Mouse (Mus musculus) forebrain, embryonic 14.5 days (tissue): ENCODE measurements at regions not wholly inside any gene's neighbourhood (a gene's known extent, or its start where the extent isn't known, plus 50 kb on each side); places are given as distances from the start of the nearest gene placed in this dataset.

Source experiments
- ATAC-seq: fragments of 200-750 bp; cut with Nextera tagmentation; 2 replicates; pipeline ENCODE4 v1.8.0; 2017; ENCODE audit warnings: mild to moderate bottlenecking, moderate library complexity
- DNase-seq: peaks from one replicate; pipeline ENCODE4 v3.0.0-alpha.2; 2015; ENCODE audit warnings: low spot score
- H3K27ac ChIP-seq: fragments of 300-500 bp; sonication (generic); 2 replicates; pipeline ENCODE4 v1.5.1; 2014; ENCODE audit warnings: low read depth, mild to moderate bottlenecking, control low read depth, low read length, moderate library complexity
- H3K27me3 ChIP-seq: fragments of 300-500 bp; sonication (generic); replicated peaks from 2 replicates; pipeline ENCODE4 v1.6.1; 2014; ENCODE audit warnings: low read length, control low read depth, mixed read lengths; ENCODE audit not compliant: control insufficient read depth, insufficient read depth
- H3K36me3 ChIP-seq: fragments of 300-500 bp; sonication (generic); 2 replicates; pipeline ENCODE4 v1.6.1; 2014; ENCODE audit warnings: low read length, control low read depth; ENCODE audit not compliant: control insufficient read depth, insufficient read depth
- H3K4me1 ChIP-seq: fragments of 300-500 bp; sonication (generic); 2 replicates; pipeline ENCODE4 v1.6.1; 2014; ENCODE audit warnings: antibody characterized with exemption, low read length, control low read depth; ENCODE audit not compliant: control insufficient read depth, insufficient read depth
- H3K4me2 ChIP-seq: fragments of 300-500 bp; sonication (generic); 2 replicates; pipeline ENCODE4 v1.6.1; 2014; ENCODE audit warnings: mild to moderate bottlenecking, control low read depth, low read length
- H3K4me3 ChIP-seq: fragments of 300-500 bp; sonication (generic); 2 replicates; pipeline ENCODE4 v1.5.1; 2014; ENCODE audit warnings: low read depth, low read length, control low read depth
- H3K9ac ChIP-seq: fragments of 300-500 bp; sonication (generic); 2 replicates; pipeline ENCODE4 v1.6.1; 2014; ENCODE audit warnings: mild to moderate bottlenecking, low read length, control low read depth, moderate library complexity
- H3K9me3 ChIP-seq: fragments of 300-500 bp; sonication (generic); replicated peaks from 2 replicates; pipeline ENCODE4 v1.6.1; 2016; ENCODE audit warnings: low read length, control low read depth, mixed read lengths; ENCODE audit not compliant: control insufficient read depth
- WGBS: fragments of 180-500 bp; shearing (Covaris S2); extraction: QIAGEN DNeasy Blood & Tissue Kit; methylation state at CpG from one replicate; pipeline ENCODE4 v1.1.7; 2014; 5-methylcytosine and 5-hydroxymethylcytosine counted together

DNA sequence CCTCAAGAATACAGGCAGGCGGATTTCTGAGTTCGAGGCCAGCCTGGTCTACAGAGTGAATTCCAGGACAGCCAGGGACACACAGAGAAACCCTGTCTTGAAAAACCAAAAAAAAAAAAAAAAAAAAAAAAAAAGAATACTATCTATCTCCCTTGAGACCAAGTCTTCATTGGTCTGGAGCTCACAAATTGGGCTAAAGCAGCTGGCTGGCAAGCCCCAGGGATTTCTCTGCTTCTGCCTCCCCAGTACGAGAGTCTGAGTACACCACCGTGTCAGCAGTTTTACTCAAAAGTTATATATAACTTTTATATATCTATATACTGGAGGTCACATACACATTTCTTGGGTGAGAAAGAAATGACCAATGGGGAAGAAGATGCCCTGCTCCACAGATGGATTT is 229.2 kb downstream of the Zfp36l1 start:
- ATAC-seq (no peak), DNase-seq (no peak)
- Histone ChIP-seq H3K27ac (no peak overlapping the region), H3K27me3 (no peaks in the 10 kb centered on the region), H3K4me1 (peaks cover 29% of the 10 kb centered on the region), H3K4me3 (no peak overlapping the region), H3K9ac (no peak overlapping the region), H3K36me3 (no peaks in the 10 kb centered on the region), H3K9me3 (no peaks in the 10 kb centered on the region), H3K4me2 (no peak overlapping the region)
- WGBS, result 98% methylated on average over 4 of the region's 4 CpGs

DNA sequence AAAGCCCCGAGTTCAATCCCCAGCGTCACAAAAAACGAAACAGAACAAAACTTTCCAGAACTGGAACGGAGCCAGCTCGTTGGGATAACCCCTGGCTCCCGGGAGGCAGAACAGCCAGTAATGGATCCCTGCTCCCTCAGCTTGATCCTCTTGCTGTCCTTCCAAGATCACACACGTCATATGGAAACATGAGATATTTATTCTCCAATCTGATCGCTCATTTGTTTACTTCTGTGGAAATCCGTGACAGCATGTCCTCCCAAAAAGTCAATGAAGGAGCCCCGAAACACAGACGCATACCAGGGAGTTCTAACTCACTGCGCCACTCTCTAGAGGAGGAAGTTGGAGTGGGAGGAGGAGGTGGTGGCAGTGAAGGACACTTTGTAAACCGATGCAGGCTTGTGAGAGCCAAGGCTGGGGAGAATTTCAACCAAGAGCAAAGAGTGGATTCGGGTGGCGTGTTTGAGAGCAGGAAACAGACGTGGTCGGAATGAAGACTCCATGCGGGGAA is 232.0 kb downstream of the Zfp36l1 start:
- DNase-seq (peak; percentile 39), ATAC-seq (no peak)
- Histone ChIP-seq H3K27me3 (no peaks in the 10 kb centered on the region), H3K9me3 (no peaks in the 10 kb centered on the region), H3K27ac (peak overlapping the region; percentile 83), H3K4me3 (no peak overlapping the region), H3K4me1 (peaks cover 21% of the 10 kb centered on the region), H3K36me3 (no peaks in the 10 kb centered on the region), H3K4me2 (no peak overlapping the region), H3K9ac (no peak overlapping the region)
- 55% methylated on average over 18 of the region's 18 CpGs for WGBS

DNA sequence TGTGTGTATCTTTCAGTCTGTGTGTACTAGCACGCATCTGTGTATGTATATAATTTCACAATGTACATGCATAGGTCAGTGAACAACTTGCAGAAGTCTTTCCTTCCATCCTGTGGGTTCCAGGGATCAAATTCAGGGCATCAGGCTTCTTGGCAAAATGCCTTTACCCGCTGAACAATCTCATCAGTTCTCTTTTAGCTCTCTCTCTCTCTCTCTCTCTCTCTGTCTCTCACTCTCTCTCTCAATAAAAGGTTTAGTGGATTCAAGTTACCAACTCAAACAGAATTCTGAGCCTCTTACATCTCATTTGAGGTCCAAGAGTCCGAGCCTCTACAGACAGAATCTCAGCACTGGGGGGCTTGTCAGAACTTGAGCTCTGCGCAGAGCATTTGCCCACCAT is 232.5 kb downstream of the Zfp36l1 start:
- ATAC-seq, result 0 out of 2 replicates have a peak, but pooled peaks have one; percentile 3
- 29% methylated on average over 4 of the region's 4 CpGs for WGBS
- DNase-seq, result peak; percentile 58
- Histone ChIP-seq H3K4me2 (no peak overlapping the region), H3K4me3 (no peak overlapping the region), H3K27ac (peak overlapping the region; percentile 83), H3K36me3 (no peaks in the 10 kb centered on the region), H3K9me3 (0 out of 2 replicates have a peak, but pooled peaks cover 3% of the 10 kb centered on the region), H3K9ac (no peak overlapping the region), H3K27me3 (no peaks in the 10 kb centered on the region), H3K4me1 (peaks cover 21% of the 10 kb centered on the region)

DNA sequence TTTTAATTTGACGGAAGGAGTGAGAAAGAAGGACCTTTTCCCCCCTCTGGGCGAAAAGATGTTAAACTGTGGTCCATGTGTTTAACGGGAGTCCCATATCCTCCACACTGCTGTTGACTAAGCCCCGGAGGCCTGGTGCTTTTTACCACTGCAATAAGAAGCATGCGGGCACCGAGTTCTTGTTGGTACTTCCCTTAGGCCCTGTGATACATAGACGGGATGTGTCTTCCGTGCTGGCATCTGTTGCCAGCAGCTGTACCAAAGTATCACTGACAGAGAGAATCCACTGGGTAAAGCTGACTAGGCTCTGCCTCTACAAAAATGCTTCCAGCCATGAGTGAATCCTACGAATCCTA is 232.9 kb downstream of the Zfp36l1 start:
- no peak overlapping the region for H3K4me2 ChIP-seq
- H3K4me1 ChIP-seq, result peaks cover 21% of the 10 kb centered on the region
- peak overlapping the region; percentile 83 for H3K27ac ChIP-seq
- no peaks in the 10 kb centered on the region for H3K27me3 ChIP-seq
- WGBS, result 8% methylated on average over 9 of the region's 9 CpGs
- ATAC-seq, result peak; percentile 76
- H3K36me3 ChIP-seq, result no peaks in the 10 kb centered on the region
- H3K9ac ChIP-seq, result no peak overlapping the region; the same call in 1 of the 2 replicates
- H3K9me3 ChIP-seq, result 0 out of 2 replicates have a peak, but pooled peaks cover 3% of the 10 kb centered on the region
- DNase-seq, result no peak
- no peak overlapping the region for H3K4me3 ChIP-seq

DNA sequence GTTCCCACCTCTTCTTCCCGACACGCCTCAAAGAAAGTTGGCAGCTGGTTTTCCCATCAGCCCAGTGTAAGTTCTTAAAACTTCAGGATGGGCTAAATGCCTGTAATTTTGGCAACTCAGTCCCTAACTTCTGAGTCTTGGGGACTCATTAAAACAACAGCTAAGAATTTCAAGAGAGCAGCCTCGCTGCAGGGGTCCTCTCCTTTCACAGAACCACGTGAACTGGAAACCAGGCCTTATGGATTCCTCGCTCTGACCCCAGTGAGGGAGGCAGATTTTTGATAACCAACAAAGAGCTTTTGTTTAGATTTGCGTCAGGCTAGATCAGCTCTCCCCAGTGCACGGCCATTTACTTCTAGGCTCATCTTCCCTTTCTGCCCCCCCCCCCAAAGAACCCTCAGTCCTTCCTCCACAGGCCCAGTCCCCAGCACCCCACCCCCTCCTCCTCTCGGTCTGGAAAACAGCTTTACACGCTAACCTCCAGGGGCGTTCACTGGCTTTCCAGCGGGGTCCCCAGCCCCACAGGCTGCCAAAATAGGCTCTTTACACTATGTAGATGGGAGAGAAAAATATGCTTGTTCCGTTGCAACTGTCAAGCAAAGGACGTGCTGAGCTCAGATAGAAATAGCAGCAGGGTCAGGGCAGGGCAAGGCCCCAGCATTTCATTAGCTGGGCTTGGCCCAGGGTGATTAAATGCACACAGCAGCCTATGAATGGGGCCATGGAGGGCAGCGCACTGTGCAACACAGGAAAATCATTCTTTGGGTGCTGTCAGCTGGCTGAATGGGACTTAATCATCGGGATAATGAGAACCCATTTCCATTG is 233.5 kb downstream of the Zfp36l1 start:
- Histone ChIP-seq H3K4me2 (no peak overlapping the region), H3K36me3 (no peaks in the 10 kb centered on the region), H3K4me3 (no peak overlapping the region), H3K9ac (no peak overlapping the region; the same call in 1 of the 2 replicates), H3K27me3 (no peaks in the 10 kb centered on the region), H3K4me1 (peaks cover 21% of the 10 kb centered on the region), H3K9me3 (0 out of 2 replicates have a peak, but pooled peaks cover 3% of the 10 kb centered on the region), H3K27ac (peak overlapping the region; percentile 83)
- WGBS, result 2% methylated on average over 15 of the region's 15 CpGs
- ATAC-seq (peak; percentile 94), DNase-seq (peak; percentile 86)

DNA sequence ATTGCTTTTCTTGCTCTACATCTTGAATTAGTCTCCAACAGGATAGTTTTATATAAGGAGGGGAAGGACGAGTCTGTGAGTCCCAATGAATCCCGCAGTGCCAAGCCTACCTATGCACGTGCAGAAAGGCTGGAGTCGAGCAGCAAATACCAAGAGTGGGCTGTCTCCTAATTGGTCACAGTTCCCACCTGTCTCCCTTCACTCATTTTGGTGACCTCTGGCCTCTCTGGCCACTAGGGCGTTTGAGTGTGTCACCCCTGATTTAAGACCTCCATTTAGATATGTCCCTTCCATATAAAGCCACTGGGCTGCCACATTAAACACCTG is 234.1 kb downstream of the Zfp36l1 start:
- H3K4me2 ChIP-seq, result no peak overlapping the region
- H3K27ac ChIP-seq, result peak overlapping the region; percentile 83
- peaks cover 21% of the 10 kb centered on the region for H3K4me1 ChIP-seq
- no peak overlapping the region for H3K4me3 ChIP-seq
- no peak for ATAC-seq
- WGBS, result 25% methylated on average over 5 of the region's 5 CpGs
- no peaks in the 10 kb centered on the region for H3K27me3 ChIP-seq
- no peak for DNase-seq
- H3K9ac ChIP-seq, result no peak overlapping the region
- H3K9me3 ChIP-seq, result 0 out of 2 replicates have a peak, but pooled peaks cover 3% of the 10 kb centered on the region
- no peaks in the 10 kb centered on the region for H3K36me3 ChIP-seq

DNA sequence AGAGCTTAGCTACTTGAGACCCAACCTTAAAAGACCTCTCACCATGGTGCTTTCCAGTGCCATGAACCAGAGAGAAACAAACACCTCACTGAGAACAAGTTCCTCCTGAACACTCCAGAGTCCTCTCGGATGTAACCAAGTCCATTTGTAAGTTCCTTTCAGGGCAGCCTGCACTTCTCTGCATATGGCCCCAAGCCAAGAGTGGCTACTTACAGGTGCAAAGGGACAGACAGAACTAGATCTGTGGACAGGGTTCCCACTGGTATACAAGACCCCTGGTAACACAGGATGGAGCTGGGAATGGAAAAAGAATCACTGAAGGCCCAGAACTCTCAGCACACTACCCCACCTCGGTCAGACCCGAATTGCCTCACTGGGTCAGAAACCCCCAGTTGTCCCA is 234.7 kb downstream of the Zfp36l1 start:
- Histone ChIP-seq H3K36me3 (no peaks in the 10 kb centered on the region), H3K4me3 (no peak overlapping the region), H3K9me3 (0 out of 2 replicates have a peak, but pooled peaks cover 3% of the 10 kb centered on the region), H3K4me1 (peaks cover 21% of the 10 kb centered on the region), H3K27ac (no peak overlapping the region), H3K27me3 (no peaks in the 10 kb centered on the region), H3K9ac (no peak overlapping the region), H3K4me2 (no peak overlapping the region)
- DNase-seq (no peak), ATAC-seq (no peak)
- WGBS, result 80% methylated on average over 3 of the region's 3 CpGs

DNA sequence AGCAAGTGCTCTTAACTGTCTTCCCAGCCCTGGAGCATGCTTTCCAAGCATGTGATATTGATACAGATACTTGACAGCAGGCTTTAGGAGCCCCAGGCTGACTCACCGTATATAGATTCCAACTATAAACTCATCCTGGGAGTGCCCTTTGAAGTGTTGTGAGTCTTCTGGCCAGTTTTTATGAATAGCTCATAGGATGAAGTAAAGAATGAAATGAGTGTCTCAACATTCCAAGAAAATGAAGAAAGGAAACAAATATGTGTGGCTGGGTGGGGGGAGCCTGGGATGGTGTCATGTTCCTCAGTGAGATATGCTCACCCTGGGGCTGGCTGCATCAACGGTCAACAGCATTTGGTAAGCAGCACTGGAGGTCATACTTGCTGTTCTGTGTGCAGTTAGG is 238.5 kb downstream of the Zfp36l1 start:
- no peak for ATAC-seq
- WGBS, result 86% methylated on average over 2 of the region's 2 CpGs

DNA sequence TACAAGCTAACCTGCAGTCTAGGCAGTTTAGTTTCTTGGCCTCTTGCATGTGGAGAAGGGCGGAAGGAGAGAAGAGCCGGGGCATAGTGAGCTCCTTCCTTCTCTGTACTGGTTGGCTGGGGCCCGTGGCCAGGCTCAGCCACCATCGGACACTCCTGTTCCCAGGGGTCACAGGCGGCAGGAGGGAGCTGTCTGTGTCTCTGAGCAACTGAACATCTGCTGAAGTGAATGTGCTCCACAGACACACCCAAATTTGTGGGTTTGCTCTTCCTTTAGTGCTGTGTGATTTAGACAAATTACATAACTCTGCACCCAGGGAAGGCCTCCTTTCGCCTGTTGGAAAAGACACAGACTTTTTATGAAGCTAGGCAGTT is 247.6 kb downstream of the Zfp36l1 start:
- Histone ChIP-seq H3K4me2 (no peak overlapping the region), H3K4me1 (peaks cover 2% of the 10 kb centered on the region; the same call in 1 of the 2 replicates), H3K9me3 (no peaks in the 10 kb centered on the region), H3K9ac (no peak overlapping the region), H3K27ac (no peak overlapping the region), H3K36me3 (no peaks in the 10 kb centered on the region), H3K4me3 (no peak overlapping the region), H3K27me3 (no peaks in the 10 kb centered on the region)
- 79% methylated on average over 6 of the region's 6 CpGs for WGBS
- DNase-seq (no peak), ATAC-seq (no peak)

More for the DNA sequence above, 238.5 kb downstream of the Zfp36l1 start:
- no peaks in the 10 kb centered on the region for H3K27me3 ChIP-seq
- H3K36me3 ChIP-seq, result no peaks in the 10 kb centered on the region
- no peak overlapping the region for H3K27ac ChIP-seq
- DNase-seq, result no peak
- 0 out of 2 replicates have a peak, but pooled peaks cover 3% of the 10 kb centered on the region for H3K9me3 ChIP-seq
- peaks cover 9% of the 10 kb centered on the region for H3K4me1 ChIP-seq
- H3K4me2 ChIP-seq, result no peak overlapping the region
- no peak overlapping the region for H3K4me3 ChIP-seq
- no peak overlapping the region for H3K9ac ChIP-seq
